Mouse (Mus musculus): ENCODE measurements at regions not wholly inside any gene's neighbourhood (a gene's known extent, or its start where the extent isn't known, plus 50 kb on each side); places are given as distances from the start of the nearest gene placed in this dataset.
A peak's percentile ranks its signal among the peaks of the same experiment; 100 is the strongest.

- H3K4me3 ChIP-seq, result no peak overlapping the region
- H3K27ac ChIP-seq, result no peak overlapping the region
- H3K9ac ChIP-seq (ENCODE audit: low read depth, low read length), result no peak overlapping the region
- intact Hi-C loops (cut with DNase I), result no loop called here
- WGBS, result 100% methylated on average over 1 of the region's 1 CpGs
- no peak for TF ChIP-seq POLR2A (IDR thresholded peaks at IDR 0.05; ENCODE audit: insufficient read depth, low read depth, low read length)
- peak; percentile 30; the same call in 1 of the 2 replicates for TF ChIP-seq CTCF (IDR thresholded peaks at IDR 0.05)
- no peaks in the 10 kb centered on the region for H3K79me2 ChIP-seq (replicated peaks; ENCODE audit: control insufficient read depth, insufficient read depth, low read length)
- H3K4me1 ChIP-seq (ENCODE audit: control insufficient read depth, insufficient read depth, low read length), result no peaks in the 10 kb centered on the region
- no peak for DNase-seq
- no peaks in the 10 kb centered on the region for H3K36me3 ChIP-seq (ENCODE audit: control insufficient read depth, insufficient read depth, low read length)
- no peaks in the 10 kb centered on the region for H3K27me3 ChIP-seq (ENCODE audit: control insufficient read depth, insufficient read depth, low read length)
Observed at GRCm38 (mm10) chr2:173416921-173417320, 105.5 kb upstream of the 1700021F07Rik start.

- no peak for TF ChIP-seq CTCF (IDR thresholded peaks at IDR 0.05)
- TF ChIP-seq EP300 (IDR thresholded peaks at IDR 0.05; ENCODE audit: insufficient read depth, low read depth, low read length), result no peak
- Histone ChIP-seq H3K4me1 (ENCODE audit: control insufficient read depth, insufficient read depth, low read length) (no peaks in the 10 kb centered on the region), H3K27ac (no peak overlapping the region), H3K9ac (ENCODE audit: low read depth, low read length) (no peak overlapping the region), H3K79me2 (replicated peaks; ENCODE audit: control insufficient read depth, insufficient read depth, low read length) (no peaks in the 10 kb centered on the region), H3K36me3 (ENCODE audit: control insufficient read depth, insufficient read depth, low read length) (no peaks in the 10 kb centered on the region), H3K4me3 (no peak overlapping the region), H3K27me3 (ENCODE audit: control insufficient read depth, insufficient read depth, low read length) (no peaks in the 10 kb centered on the region)
- 74% methylated on average over 7 of the region's 7 CpGs for WGBS
- no peak for DNase-seq
- intact Hi-C loops (cut with DNase I), result no loop called here
Observed at GRCm38 (mm10) chr2:173418951-173419350, 103.4 kb upstream of the 1700021F07Rik start.

GRCm38 (mm10) chr2:173419972-173420391 lies 102.4 kb upstream of the 1700021F07Rik start:
- Histone ChIP-seq H3K79me2 (replicated peaks; ENCODE audit: control insufficient read depth, insufficient read depth, low read length) (no peaks in the 10 kb centered on the region), H3K9ac (ENCODE audit: low read depth, low read length) (no peak overlapping the region), H3K27ac (no peak overlapping the region), H3K36me3 (ENCODE audit: control insufficient read depth, insufficient read depth, low read length) (no peaks in the 10 kb centered on the region), H3K27me3 (ENCODE audit: control insufficient read depth, insufficient read depth, low read length) (no peaks in the 10 kb centered on the region), H3K4me3 (no peak overlapping the region), H3K4me1 (ENCODE audit: control insufficient read depth, insufficient read depth, low read length) (no peaks in the 10 kb centered on the region)
- intact Hi-C loops (cut with DNase I), result no loop called here
- no peak for TF ChIP-seq CTCF (IDR thresholded peaks at IDR 0.05)
- TF ChIP-seq EP300 (IDR thresholded peaks at IDR 0.05; ENCODE audit: insufficient read depth, low read depth, low read length), result no peak
- TF ChIP-seq POLR2A (IDR thresholded peaks at IDR 0.05; ENCODE audit: insufficient read depth, low read depth, low read length), result no peak
- WGBS, result 74% methylated on average over 10 of the region's 10 CpGs
- no peak for DNase-seq

GRCm38 (mm10) chr2:173420481-173420880 lies 101.9 kb upstream of the 1700021F07Rik start:
- Histone ChIP-seq H3K36me3 (ENCODE audit: control insufficient read depth, insufficient read depth, low read length) (no peaks in the 10 kb centered on the region), H3K27ac (no peak overlapping the region), H3K9ac (ENCODE audit: low read depth, low read length) (no peak overlapping the region), H3K27me3 (ENCODE audit: control insufficient read depth, insufficient read depth, low read length) (no peaks in the 10 kb centered on the region), H3K4me1 (ENCODE audit: control insufficient read depth, insufficient read depth, low read length) (no peaks in the 10 kb centered on the region), H3K79me2 (replicated peaks; ENCODE audit: control insufficient read depth, insufficient read depth, low read length) (no peaks in the 10 kb centered on the region), H3K4me3 (no peak overlapping the region)
- intact Hi-C loops (cut with DNase I), result no loop called here
- no peak for DNase-seq
- WGBS, result 55% methylated on average over 5 of the region's 5 CpGs
- TF ChIP-seq POLR2A (IDR thresholded peaks at IDR 0.05; ENCODE audit: insufficient read depth, low read depth, low read length), result no peak
- TF ChIP-seq CTCF (IDR thresholded peaks at IDR 0.05), result no peak
- TF ChIP-seq EP300 (IDR thresholded peaks at IDR 0.05; ENCODE audit: insufficient read depth, low read depth, low read length), result no peak

- H3K27ac ChIP-seq, result no peak overlapping the region
- peak; percentile 37 to 46 for DNase-seq
Observed at GRCm38 (mm10) chr2:173424875-173425274, 97.5 kb upstream of the 1700021F07Rik start.

GRCm38 (mm10) chr2:173425754-173426153 lies 96.6 kb upstream of the 1700021F07Rik start:
- H3K27me3 ChIP-seq (ENCODE audit: control insufficient read depth, insufficient read depth, low read length), result no peaks in the 10 kb centered on the region
- no peak overlapping the region for H3K4me3 ChIP-seq
- no peaks in the 10 kb centered on the region for H3K4me1 ChIP-seq (ENCODE audit: control insufficient read depth, insufficient read depth, low read length)
- no peak overlapping the region for H3K9ac ChIP-seq (ENCODE audit: low read depth, low read length)
- intact Hi-C loops (cut with DNase I), result no loop called here
- H3K36me3 ChIP-seq (ENCODE audit: control insufficient read depth, insufficient read depth, low read length), result no peaks in the 10 kb centered on the region
- H3K27ac ChIP-seq, result no peak overlapping the region
- WGBS, result 89% methylated on average over 9 of the region's 9 CpGs
- DNase-seq, result no peak
- TF ChIP-seq CTCF (IDR thresholded peaks at IDR 0.05) (no peak), EP300 (IDR thresholded peaks at IDR 0.05; ENCODE audit: insufficient read depth, low read depth, low read length) (no peak)
- no peaks in the 10 kb centered on the region for H3K79me2 ChIP-seq (replicated peaks; ENCODE audit: control insufficient read depth, insufficient read depth, low read length)

More at GRCm38 (mm10) chr2:173424875-173425274, 97.5 kb upstream of the 1700021F07Rik start:
- intact Hi-C loops (cut with DNase I), result no loop called here
- 76% methylated on average over 7 of the region's 7 CpGs for WGBS
- no peaks in the 10 kb centered on the region for H3K27me3 ChIP-seq (ENCODE audit: control insufficient read depth, insufficient read depth, low read length)
- no peaks in the 10 kb centered on the region for H3K79me2 ChIP-seq (replicated peaks; ENCODE audit: control insufficient read depth, insufficient read depth, low read length)
- no peak overlapping the region for H3K9ac ChIP-seq (ENCODE audit: low read depth, low read length)
- TF ChIP-seq POLR2A (IDR thresholded peaks at IDR 0.05; ENCODE audit: insufficient read depth, low read depth, low read length) (no peak), CTCF (IDR thresholded peaks at IDR 0.05) (no peak), EP300 (IDR thresholded peaks at IDR 0.05; ENCODE audit: insufficient read depth, low read depth, low read length) (no peak)
- H3K36me3 ChIP-seq (ENCODE audit: control insufficient read depth, insufficient read depth, low read length), result no peaks in the 10 kb centered on the region
- H3K4me3 ChIP-seq, result no peak overlapping the region
- no peaks in the 10 kb centered on the region for H3K4me1 ChIP-seq (ENCODE audit: control insufficient read depth, insufficient read depth, low read length)
